Mouse (Mus musculus): Measurements from ENCODE around the gene Ctsw.

Gene Ctsw

DNA sequence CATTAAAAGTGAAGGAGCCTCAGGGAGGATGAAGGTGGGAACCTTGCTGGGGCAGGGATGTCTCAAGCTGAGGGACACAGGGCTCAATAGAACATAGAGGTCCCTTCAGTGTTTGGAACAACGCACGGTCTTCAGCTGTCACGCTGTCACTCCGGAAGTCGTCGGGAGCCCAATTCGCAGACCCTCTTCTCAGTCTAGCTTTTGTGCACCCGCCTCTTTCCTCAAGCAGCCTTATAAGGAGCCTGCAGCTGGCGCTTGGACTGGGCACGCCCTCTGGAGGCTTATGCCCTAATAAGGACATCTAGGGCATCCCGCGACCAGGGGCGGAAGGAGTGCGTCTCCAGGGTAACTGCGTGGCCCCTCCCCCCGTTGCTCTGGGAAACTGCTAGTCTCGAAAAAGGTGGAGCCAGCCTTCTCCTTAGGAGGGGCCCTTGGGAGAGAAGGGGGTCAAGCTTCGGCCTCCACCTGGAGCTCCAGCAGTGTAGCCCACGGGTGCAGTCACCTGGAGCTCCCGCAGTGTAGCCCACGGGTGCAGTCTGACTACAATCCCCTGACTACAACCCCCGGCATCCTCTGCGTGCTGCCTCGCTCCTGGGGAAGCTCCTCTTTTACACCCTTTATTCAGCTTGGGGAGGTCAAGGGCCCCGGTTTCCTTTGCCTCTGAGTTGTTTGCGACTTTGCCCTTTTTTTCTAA is 20.7 kb upstream of the Ctsw start:
- DNase-seq (ENCODE audit: extremely low spot score, low read depth, low spot score): peak; percentile 89

DNA sequence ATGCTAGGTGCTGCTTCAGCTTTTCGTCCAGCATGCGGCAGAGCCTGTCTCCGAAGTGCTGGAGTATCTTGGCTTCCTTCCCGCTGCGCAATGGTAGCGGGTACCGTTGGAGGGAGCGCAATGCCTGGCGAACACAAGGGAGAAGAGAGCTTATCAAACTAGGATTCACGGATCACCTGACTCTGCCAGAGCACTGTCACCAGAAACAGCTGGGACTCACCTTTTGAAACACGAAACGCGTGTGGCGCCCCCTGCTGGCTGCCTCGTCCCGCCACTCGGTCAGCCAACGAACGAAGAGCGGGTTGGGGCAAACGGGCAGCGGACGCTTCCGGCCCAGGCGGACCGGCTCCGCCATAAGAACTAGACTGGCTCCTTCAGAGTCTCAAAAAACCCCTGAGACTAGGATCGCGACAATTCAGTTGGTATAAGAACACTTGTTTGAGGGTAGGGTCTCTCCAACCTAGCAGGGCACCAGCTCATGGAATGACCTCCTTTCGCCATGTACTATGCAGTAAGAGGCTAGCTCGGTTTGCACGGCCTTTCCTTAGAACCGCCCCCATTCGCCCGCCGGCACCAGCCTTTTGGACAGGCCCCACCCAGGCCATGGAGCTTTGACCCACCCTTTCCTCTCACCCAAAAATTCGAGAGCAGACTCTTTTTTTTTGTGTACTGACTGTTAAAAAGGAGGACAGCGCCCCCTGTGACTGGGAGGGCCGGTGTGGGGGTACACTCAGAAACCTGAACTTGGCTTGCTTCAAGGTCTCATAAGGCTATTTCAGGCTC is 19.7 kb upstream of the Ctsw start, which contains the start of gene Mus81:
Mus81 (minus strand) TSS at position 635 of the 783 bp plus-strand sequence.
- DNase-seq (ENCODE audit: extremely low spot score, low read depth, low spot score): peak; percentile 83

DNA sequence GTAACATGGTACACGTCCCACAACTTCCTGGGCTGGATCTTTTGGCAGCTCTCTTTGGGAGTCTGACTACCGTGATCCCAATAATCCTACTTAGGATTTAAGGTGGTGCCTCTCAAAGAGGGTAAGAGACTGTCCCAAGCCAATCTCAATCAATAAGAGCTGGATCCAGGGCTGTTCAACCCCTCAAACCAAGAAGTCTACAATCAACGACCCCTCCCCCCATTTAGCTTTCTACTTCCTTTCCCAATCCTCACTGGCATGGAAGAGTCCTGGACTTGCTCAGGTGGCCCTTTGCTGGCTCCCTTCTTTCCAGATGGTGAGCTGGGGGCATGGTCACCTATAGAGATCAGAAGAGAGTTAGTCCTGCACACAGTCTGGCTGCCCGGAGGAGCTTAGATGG is 18.5 kb upstream of the Ctsw start:
- DNase-seq (ENCODE audit: extremely low spot score, low read depth, low spot score): no peak

DNA sequence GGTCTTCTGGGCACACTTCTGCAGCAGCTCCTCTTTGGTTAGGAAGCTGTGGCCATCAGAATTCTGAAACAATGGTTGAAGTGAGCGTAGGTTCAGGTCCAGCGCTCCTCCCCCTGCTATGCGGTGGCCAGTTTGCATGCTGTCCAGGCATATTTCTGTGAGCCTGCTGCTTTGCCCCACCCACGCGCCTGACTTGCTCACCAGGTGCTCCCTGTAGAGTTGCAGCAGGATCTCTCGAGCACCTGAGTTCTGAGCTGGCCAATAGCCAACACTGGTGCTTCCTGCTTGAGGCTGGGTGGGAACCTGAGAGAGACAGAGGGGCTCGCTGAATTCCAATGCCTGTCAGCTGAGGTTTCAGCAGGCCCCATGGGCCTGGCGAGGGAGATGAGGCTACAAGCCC is 18.0 kb upstream of the Ctsw start:
- DNase-seq (ENCODE audit: extremely low spot score, low read depth, low spot score): no peak

DNA sequence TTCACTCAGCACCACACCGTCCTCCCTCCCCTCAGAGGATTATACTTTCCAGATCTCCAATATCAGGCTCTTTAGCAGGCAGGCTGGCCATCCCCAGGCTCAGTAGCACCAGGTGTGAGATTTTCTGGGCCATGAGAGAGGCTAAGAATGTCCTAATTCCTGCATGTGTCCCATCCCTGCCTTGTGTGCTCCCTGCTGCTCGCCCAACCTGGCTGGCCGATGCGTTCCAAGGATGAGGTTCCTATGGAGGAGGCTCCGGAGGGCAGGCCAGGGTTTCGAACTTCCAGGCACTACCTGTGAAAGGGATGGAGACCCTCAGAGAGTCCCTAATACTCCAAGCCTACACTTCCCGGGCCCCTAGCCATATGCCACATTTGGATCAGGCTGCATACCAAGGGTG is 17.5 kb upstream of the Ctsw start:
- no peak for DNase-seq (ENCODE audit: extremely low spot score, low read depth, low spot score)

DNA sequence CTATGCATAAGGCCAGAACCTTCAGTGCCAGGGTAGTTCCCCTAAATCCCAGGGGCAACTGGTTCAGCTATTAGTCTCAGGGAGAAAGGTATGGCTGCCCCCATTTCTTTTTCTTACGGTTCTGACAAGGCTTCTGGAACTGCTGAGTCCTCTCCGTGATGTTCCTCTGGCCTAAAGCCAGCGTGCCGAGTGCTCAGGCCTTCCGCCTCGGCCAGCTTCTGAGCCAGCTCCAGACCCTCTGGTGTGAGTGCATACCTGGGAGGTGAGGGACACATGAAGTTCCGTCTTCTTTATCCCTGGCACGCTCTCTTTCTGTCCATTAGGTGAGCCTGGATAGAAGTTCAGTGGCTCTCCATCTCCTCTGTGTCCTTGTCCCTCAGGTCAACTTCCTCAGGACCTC is 17.1 kb upstream of the Ctsw start:
- no peak for DNase-seq (ENCODE audit: extremely low spot score, low read depth, low spot score)

DNA sequence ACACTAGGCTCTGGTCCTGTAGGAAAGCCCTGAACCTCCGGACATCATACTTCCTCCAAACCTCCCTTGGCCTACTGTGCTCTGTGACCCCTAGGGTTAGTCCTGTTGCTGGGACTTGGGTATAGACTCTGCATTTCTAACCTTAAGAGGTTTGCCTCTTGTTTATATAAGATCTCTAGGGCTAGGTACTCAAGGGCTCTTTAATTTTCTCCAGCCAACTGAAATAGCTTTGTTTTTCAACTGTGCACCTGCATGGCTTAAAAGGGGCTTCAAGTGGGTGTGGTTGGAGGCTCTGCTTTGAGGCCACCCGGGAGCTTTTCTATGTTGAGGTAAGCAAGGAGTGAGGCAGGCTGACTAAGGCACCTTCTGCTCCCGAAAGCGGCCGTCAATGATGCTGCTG is 16.2 kb upstream of the Ctsw start:
- no peak for DNase-seq (ENCODE audit: extremely low spot score, low read depth, low spot score)

DNA sequence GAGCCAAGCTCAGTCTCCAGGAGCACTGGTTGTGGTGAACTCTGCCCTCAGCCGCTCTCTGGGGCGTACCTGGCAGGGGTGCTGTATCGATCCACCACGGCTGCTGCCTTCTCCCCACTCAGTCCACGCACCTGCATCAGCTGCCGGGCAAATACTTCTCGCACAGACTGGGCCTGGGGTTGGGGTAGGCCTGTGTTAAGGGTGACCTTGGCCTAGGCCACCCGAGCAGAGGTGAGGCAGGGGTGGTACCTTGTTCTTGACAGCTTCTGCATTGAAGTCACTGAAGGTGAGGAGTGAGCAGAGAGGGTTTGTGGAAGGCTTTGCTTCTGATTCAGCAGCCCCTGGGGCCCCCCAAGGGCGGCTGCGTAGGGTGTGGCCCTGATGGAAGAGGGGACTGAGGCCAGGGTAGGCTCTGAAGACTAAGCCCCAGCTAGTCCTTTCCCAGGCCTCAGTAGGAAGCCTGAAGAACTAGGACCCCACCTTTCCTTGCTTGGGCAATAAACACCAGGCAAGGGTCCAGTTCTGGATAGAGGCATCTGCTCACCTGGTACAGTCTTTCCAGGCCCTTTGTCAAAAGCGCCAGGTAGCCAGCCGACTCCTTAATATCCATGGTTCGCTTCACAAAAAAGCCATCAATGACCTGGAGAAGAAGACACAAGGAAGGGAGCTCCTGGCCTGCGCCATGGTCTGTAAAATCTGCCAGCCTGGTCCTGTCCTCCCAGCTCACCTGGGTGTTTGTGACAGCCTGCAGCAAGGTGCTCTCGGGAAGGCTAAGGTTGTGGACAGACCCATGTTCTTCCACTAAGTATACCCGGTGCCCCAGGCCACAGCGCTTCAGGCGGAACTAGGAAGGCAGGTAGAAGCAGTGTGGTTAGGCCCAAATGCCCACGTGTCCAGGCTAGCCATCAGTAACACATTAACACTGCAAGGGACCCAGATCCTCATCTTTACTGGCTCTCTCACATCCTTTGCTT is 15.4 kb upstream of the Ctsw start:
- DNase-seq (ENCODE audit: extremely low spot score, low read depth, low spot score): no peak

DNA sequence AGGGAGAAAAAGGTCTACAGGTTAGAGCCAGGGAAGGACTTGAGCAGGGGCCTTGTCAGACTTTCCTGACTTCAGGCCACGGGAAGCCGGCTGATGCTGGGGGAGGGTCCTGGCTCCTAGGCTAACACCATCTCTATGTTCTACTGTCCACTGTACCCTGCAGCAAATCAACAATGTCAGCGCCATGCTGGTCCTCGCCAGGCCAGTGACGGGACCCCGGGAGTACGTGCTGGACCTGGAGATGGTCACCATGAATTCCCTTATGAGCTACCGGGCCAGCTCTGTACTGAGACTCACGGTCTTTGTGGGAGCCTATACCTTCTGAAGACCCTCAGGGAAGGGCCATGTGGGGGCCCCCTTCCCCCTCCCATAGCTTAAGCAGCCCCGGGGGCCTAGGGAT is 13.1 kb upstream of the Ctsw start:
- DNase-seq (ENCODE audit: extremely low spot score, low read depth, low spot score): no peak

DNA sequence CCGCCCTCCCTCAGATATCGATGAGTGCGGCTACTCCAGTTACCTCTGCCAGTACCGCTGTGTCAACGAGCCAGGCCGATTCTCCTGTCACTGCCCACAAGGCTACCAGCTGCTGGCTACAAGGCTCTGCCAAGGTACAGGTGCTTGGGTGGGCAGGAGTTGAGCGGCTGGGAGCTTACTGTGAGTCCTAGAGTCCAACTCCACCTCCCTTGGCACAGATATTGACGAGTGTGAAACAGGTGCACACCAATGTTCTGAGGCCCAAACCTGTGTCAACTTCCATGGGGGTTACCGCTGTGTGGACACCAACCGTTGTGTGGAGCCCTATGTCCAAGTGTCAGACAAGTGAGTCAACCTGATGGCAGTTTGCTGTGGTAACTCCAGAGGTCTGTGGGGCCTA is 11.7 kb upstream of the Ctsw start:
- no peak for DNase-seq (ENCODE audit: extremely low spot score, low read depth, low spot score)

DNA sequence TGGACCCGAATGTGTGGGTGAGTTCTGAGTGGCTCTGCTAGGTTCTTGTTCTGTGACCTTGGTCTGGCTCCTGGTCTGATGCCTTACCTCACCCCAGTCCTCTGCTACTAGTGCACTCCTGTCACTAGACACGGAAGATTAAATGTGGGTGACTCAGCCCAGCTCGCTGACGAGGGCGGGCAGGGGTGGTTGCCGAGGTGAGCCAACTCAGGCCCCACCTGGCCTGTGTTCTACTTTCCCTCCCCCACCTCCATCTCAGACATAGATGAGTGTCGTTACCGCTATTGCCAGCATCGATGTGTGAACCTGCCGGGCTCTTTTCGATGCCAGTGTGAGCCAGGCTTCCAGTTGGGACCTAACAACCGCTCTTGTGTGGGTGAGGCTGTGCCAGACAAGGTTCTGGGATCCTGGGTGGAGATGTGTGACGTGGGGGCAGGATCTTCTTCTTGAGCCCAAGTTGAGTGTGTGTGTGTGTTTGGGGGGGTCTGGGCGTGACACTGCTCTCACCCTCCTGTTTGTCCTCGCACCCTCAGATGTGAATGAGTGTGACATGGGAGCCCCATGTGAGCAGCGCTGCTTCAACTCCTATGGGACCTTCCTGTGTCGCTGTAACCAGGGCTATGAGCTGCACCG is 9.5 kb upstream of the Ctsw start:
- no peak for DNase-seq (ENCODE audit: extremely low spot score, low read depth, low spot score)

DNA sequence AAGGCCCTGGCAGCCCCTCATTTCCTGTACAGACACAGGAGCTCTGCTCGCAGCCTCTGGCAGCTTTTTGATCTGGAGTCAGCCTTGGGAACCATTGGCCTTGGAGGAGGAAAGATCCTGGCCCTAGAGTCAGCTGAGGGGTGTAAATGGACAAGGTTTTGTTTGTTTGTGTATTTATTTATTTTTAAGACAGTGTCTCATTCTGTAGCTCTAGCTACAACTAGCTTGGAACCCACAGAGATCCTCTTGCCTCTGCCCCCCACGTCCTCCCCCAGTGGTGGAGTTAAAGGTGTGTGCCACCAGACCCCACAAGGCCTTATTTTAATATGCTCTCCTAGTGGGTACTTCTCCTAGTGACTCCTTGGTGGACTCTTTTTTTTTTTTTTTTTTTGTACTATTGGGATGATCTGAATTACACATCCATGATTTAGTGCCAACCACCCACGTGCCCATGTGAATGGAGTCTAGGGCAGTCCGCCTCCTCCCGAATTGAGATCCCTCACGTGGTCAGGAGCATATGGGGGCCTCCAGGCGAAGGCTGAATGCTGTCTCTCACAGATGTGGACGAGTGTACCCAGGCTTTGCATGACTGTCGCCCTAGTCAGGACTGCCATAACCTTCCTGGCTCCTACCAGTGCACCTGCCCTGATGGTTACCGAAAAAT is 8.8 kb upstream of the Ctsw start:
- DNase-seq (ENCODE audit: extremely low spot score, low read depth, low spot score): no peak

DNA sequence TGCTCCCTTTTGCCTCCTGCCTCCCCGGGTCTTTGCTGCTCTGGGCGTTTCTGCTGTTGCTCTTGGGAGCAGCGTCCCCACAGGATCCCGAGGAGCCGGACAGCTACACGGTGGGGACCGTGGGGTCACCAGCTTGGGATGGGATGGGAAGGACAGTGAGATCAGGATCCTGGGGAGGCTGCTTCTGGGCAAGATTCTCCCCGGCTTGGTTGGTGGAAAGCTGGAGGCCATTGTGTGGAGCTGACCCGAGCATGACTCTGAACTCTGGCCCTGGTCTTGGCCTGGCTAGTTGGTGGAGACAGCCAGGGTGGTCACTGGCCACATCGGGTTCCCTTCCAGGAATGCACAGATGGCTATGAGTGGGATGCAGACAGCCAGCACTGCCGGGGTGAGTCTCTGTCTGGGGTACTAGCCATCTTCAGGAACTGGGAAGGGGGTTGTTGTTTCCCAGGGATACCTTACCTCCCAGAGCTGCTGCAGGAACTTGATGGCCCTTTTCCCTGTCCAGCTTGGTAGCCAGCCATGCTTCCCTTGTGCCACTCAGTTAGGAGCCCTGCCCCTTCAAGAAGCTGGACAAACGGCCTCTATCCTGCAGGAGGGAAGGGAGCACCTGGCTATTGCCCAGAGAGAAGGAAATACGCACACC is 6.9 kb upstream of the Ctsw start:
- no peak for DNase-seq (ENCODE audit: extremely low spot score, low read depth, low spot score)

DNA sequence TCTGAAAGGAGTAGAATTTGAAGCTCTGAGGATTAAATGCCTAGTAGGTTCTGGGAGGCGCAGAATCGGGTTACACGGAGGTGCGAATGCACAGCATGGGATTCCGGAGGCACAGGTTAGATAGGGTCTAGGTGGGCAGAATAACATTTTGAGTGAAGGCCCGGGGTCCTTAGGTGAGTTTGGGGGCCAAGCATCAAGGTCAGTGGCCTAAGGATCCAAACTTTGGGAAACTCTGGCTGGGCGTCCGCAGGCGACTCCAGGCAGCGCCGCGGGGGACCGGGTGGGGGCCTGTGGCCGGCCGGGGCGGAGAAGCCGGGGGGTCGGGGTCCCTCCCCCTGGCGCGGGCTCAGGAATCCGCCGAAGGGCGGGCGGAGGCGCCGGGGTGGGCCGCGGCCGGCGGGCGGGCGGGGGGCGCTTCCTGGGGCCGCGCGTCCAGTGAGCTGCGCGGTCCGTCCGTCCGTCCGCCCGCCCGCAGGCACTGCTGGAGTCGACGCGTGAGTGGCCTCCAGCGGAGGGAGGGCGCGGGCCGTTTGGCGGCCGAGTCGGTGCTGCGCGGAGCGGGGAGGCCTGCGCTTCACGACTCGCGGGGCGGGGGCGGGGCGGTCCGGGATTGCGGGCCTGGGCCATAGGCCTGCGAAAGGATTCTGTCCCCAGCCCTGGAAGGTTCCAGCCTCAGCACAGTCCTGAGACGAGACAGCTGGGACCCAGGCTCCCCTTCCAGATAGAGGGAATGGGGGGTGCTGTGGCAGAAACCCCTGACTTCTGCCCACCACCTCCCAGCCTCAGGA is 6.2 kb upstream of the Ctsw start:
- no peak for DNase-seq (ENCODE audit: extremely low spot score, low read depth, low spot score)

DNA sequence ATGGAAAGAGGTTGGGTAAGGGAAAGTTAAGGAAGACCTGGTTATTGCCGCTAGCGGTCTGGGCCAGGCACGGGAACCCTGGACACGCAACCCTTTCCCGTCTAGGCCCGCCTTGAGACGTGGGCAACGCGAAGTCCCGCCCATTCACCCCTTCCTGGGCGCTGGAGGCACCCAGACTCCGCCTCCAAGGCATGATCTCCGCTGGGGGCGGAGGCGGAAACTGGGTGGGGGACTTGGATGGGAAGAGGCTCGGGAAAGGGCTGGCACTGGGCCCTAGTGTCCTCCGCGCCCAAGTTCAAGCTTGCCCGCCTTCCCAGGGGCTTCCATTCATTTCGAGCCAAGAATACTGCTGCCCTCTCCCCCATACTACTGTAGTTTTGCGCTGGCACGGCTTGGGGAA is 5.4 kb upstream of the Ctsw start, which contains the start of gene Efemp2:
Efemp2 (plus strand) TSS at position 235 of the 400 bp plus-strand sequence.
- DNase-seq (ENCODE audit: extremely low spot score, low read depth, low spot score): no peak

DNA sequence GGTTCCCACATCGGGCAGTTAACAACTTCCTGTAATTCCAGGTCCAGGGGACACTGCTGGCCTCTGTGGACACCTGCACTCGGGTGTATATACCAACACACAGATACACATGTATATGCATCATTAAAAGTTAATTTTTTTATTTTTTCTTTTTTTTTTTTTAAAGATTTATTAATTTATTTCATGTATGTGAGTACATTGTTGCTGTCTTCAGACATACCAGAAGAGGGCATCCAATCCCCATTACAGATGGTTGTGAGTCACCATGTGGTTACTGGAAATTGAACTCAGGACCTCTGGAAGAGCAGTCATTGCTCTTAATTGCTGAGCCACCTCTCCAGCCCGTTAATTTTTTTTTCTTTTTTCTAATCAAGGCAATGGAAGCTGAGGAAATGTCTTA is 4.5 kb upstream of the Ctsw start:
- DNase-seq (ENCODE audit: extremely low spot score, low read depth, low spot score): no peak

DNA sequence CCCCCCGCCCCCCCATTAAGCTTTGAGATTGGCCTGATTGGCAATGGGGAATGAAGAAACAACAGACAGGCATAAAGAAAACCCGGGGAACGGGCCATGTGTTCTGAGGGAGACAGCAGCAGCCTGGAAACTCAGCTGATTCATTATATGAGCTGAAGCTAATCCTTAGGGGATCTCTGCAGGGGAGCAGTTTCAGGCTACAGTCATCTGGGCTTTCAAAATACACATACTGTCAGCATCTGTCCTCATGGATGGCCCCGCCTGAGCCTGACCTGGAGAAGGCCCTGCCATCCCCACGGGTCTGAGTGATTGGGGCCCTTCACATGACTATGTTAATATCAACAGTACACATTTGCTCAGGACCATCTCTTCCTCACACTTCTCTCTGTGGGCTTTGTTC is 3.5 kb upstream of the Ctsw start:
- DNase-seq (ENCODE audit: extremely low spot score, low read depth, low spot score): no peak

DNA sequence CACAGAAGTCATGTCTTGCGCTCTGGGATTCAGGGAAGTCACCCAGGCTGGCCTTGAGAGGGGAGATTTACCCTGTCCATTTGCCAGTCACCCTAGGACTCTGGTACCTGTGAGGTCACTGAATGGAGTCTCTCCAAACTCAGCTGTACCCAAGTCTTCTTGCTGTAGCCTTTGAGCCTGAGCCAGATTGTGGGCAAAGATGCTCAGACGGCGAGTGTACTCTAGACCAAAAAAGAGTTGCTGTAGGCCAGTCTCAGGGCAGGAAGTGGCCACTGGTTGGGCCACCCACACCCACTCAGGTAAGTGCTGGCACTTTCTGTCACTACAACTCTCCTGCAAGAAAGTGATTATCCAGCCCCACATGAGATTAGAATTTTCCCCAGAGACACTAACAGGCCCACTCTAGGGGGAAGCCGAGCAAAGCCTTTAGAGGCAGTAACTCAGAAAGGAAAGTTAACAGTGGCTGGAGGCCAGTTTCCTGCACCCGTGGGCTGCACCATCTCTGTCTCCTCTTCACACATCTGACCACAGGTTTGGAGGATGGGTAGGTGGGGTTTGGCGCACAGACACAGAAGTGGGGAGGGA is 1.3 kb downstream of the Ctsw start:
- DNase-seq (ENCODE audit: extremely low spot score, low read depth, low spot score): no peak

DNA sequence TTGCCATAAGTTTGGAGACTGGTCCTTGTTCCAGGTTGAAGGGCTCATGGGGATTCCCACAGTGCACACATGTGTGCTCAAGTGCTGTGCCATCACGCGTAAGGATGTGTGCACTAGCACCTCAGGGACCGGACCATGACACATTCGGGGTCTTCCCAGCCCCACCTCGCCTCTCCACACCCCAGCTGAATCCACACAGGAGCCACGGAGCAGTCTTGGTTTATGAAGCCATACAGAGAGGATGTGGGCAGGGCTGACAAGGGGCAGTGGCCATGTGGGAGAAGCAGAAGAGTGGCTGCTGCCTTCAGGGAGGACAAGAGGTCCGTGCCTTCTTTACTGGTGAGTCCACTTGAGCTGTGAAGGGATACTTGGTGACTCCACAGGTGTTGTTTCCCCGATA is 3.3 kb downstream of the Ctsw start:
- no peak for DNase-seq (ENCODE audit: extremely low spot score, low read depth, low spot score)
